20 mouse cellular contexts compared by ENCODE assay signal in the genomic region with DNA sequence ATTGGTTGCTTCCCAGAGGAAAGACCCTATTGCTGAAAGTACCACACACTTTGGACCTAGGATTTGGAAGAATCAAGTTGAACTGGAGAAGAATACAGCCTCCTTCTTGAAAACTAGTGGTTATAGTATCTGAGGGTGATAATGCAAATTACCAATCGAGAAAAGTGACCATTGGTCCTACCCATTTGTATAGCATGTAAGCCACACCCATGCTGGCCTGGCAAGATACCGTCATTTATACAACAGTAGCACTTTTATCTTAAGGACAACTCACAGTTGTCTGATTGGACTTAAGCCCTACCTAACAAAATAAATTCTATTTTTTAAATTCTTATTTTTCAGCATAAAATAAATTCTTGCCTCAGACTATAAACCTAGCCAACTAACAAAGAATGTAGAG. TPM values are rescaled to one million over a fixed set of nuclear protein-coding genes. Genes with fewer than 3 reads are reported as not detected.
A peak's percentile ranks its signal among the peaks of the same experiment; 100 is the strongest.
DNase-seq lines count a peak whose midpoint lies in the region; ATAC-seq lines count a peak whose summit lies in the region.
"Had no signal": no experiment of that assay in that cellular context is flagged by ENCODE, and none has a peak within 500 bp of the region (broad histone marks: within the 10 kb centered on the region; RNA-seq: fewer than 3 reads in every experiment).

No protein-coding gene starts in this region.

- no peaks in the 10 kb centered on the region for H3K27me3 ChIP-seq in liver, embryonic 12.5 days (replicated peaks)
- no peaks in the 10 kb centered on the region for H3K27me3 ChIP-seq in liver, embryonic 16.5 days (ENCODE audit: control insufficient read depth, insufficient read depth, low read depth, low read length)
- H3K27me3 ChIP-seq in midbrain, embryonic 11.5 days (ENCODE audit: control insufficient read depth, insufficient read depth, low read length): no peaks in the 10 kb centered on the region
- H3K27me3 ChIP-seq: hindbrain, embryonic 12.5 days had no signal

- no peak overlapping the region for H3K27ac ChIP-seq in liver, embryonic 12.5 days
- H3K27ac ChIP-seq in liver, embryonic 16.5 days (ENCODE audit: low read length): no peak overlapping the region
- no peak overlapping the region for H3K27ac ChIP-seq in midbrain, embryonic 11.5 days (ENCODE audit: low read depth, low read length)
- H3K27ac ChIP-seq: embryonic facial prominence, embryonic 10.5 days; forebrain, embryonic 10.5 days; heart, embryonic 10.5 days; hindbrain, embryonic 12.5 days had no signal

- intact Hi-C loops in left cerebral cortex, postnatal 10 days (cut with DNase I): loop anchor here (5.0 to 10.0 kb wide), 3 partner anchors 208 to 1445 kb away; no protein-coding TSS in a partner anchor

- H3K36me3 ChIP-seq in liver, embryonic 12.5 days: no peaks in the 10 kb centered on the region
- no peaks in the 10 kb centered on the region for H3K36me3 ChIP-seq in liver, embryonic 16.5 days (ENCODE audit: control insufficient read depth, insufficient read depth)
- H3K36me3 ChIP-seq in midbrain, embryonic 11.5 days (ENCODE audit: control insufficient read depth, insufficient read depth, low read length): no peaks in the 10 kb centered on the region
- H3K36me3 ChIP-seq: embryonic facial prominence, embryonic 10.5 days; forebrain, embryonic 10.5 days; heart, embryonic 10.5 days; hindbrain, embryonic 12.5 days had no signal

- DNase-seq in c-Kit-positive CD71-positive TER-119-positive erythroid progenitor cells, embryonic 14.5 days (ENCODE audit: low spot score): peak; percentile 29
- DNase-seq in midbrain, embryonic 11.5 days (ENCODE audit: low spot score, missing footprints): no peak
- no peak for DNase-seq in left cerebral cortex, postnatal 10 days (ENCODE audit: extremely low spot score in 1 of 2, low spot score in 2 of 2)
- no peak for DNase-seq in left cerebral cortex, adult 8-10 months (ENCODE audit: low spot score in 2 of 2)
- DNase-seq: adrenal gland, postnatal 10 days; cerebellum, adult 18-20 months; cerebellum, adult 9-11 months; cerebellum, postnatal 36 days; gastrocnemius, postnatal 10 days; heart, adult 18-20 months; heart, postnatal 10 days; heart, postnatal 4 days had no signal

- H3K9me3 ChIP-seq in liver, embryonic 12.5 days (replicated peaks): no peaks in the 10 kb centered on the region
- H3K9me3 ChIP-seq in liver, embryonic 16.5 days (replicated peaks; ENCODE audit: control insufficient read depth, low read length): no peaks in the 10 kb centered on the region
- no peaks in the 10 kb centered on the region for H3K9me3 ChIP-seq in midbrain, embryonic 11.5 days (ENCODE audit: control insufficient read depth, low read length)
- H3K9me3 ChIP-seq: embryonic facial prominence, embryonic 10.5 days; forebrain, embryonic 10.5 days; heart, embryonic 10.5 days; hindbrain, embryonic 12.5 days had no signal

- H3K9ac ChIP-seq in liver, embryonic 12.5 days: no peak overlapping the region
- H3K9ac ChIP-seq in liver, embryonic 16.5 days (ENCODE audit: low read depth, low read length): no peak overlapping the region
- H3K9ac ChIP-seq in midbrain, embryonic 11.5 days (ENCODE audit: low read length): no peak overlapping the region
- H3K9ac ChIP-seq: hindbrain, embryonic 12.5 days had no signal

- H3K4me1 ChIP-seq in liver, embryonic 12.5 days: 0 out of 2 replicates have a peak, but pooled peaks cover 5% of the 10 kb centered on the region
- no peaks in the 10 kb centered on the region for H3K4me1 ChIP-seq in liver, embryonic 16.5 days (ENCODE audit: control insufficient read depth, low read depth, low read length)
- no peaks in the 10 kb centered on the region for H3K4me1 ChIP-seq in midbrain, embryonic 11.5 days (ENCODE audit: control insufficient read depth, insufficient read depth, low read length)
- H3K4me1 ChIP-seq: embryonic facial prominence, embryonic 10.5 days; forebrain, embryonic 10.5 days; heart, embryonic 10.5 days; hindbrain, embryonic 12.5 days had no signal

- H3K4me2 ChIP-seq in liver, embryonic 12.5 days: no peak overlapping the region
- no peak overlapping the region for H3K4me2 ChIP-seq in liver, embryonic 16.5 days (ENCODE audit: low read depth, low read length)
- H3K4me2 ChIP-seq in midbrain, embryonic 11.5 days: no peak overlapping the region
- H3K4me2 ChIP-seq: hindbrain, embryonic 12.5 days had no signal

- peak; percentile 80 for ATAC-seq in liver, embryonic 12.5 days
- peak; percentile 53; the same call in 1 of the 2 replicates for ATAC-seq in liver, embryonic 16.5 days (ENCODE audit: low read depth)
- no peak for ATAC-seq in midbrain, embryonic 11.5 days (ENCODE audit: low FRiP score)
- ATAC-seq: forebrain, embryonic 14.5 days; hindbrain, embryonic 16.5 days had no signal

- no peak overlapping the region for H3K4me3 ChIP-seq in liver, embryonic 12.5 days
- no peak overlapping the region for H3K4me3 ChIP-seq in liver, embryonic 16.5 days (ENCODE audit: low read depth, low read length)
- H3K4me3 ChIP-seq in midbrain, embryonic 11.5 days (ENCODE audit: low read depth, low read length): no peak overlapping the region
- H3K4me3 ChIP-seq: embryonic facial prominence, embryonic 10.5 days; forebrain, embryonic 10.5 days; heart, embryonic 10.5 days; hindbrain, embryonic 12.5 days had no signal

- WGBS in liver, embryonic 12.5 days (ENCODE audit: insufficient replicate concordance): 37% methylated on average over 2 of the region's 2 CpGs
- 30% methylated on average over 2 of the region's 2 CpGs for WGBS in liver, embryonic 16.5 days (ENCODE audit: insufficient replicate concordance)
- WGBS in midbrain, embryonic 11.5 days: 79% methylated on average over 2 of the region's 2 CpGs

RNA-seq across cellular contexts. Expression of a gene that starts 29.2 kb away (rescaled TPM):
- 75.0 and 79.5 TPM in 2 replicates for polyA plus RNA-seq in liver, embryonic 12.5 days (2016; fragmentation: Nextera tagmentation; extraction: Ambion mirVana)
- 35.1 and 40.4 TPM in 2 replicates for polyA plus RNA-seq in liver, embryonic 16.5 days (2015; fragmentation: Nextera tagmentation; extraction: Ambion mirVana)
- 113 and 119 TPM in 2 replicates for polyA plus RNA-seq in midbrain, embryonic 11.5 days (2014; fragmentation: Nextera tagmentation; extraction: Ambion mirVana)
- total RNA-seq in left cerebral cortex, postnatal 10 days (2021): 10 to 100 TPM; 49.3 to 53.6 TPM
- 10 to 100 TPM; 45.6 to 62.4 (median 51.3) TPM for total RNA-seq in left cerebral cortex, adult 8-10 months (2022)
